Mouse (Mus musculus): ENCODE results near the gene Nxpe3. TPM values are rescaled to one million over a fixed set of nuclear protein-coding genes. Genes with fewer than 3 reads are reported as not detected.

Nxpe3 gene
- total and polyA plus RNA-seq, 3 experiments = 2.7 to 4.3 TPM; not detected in 1

- TF ChIP-seq NRF1 (IDR thresholded peaks at IDR 0.05; ENCODE audit: insufficient read depth, low read depth, low read length, poor library complexity, severe bottlenecking) = 0 out of 2 replicates have a peak, but pooled peaks have one; percentile 10
- 0 out of 2 replicates have a peak, but pooled peaks have one; percentile 6 for TF ChIP-seq ETS1 (IDR thresholded peaks at IDR 0.05; ENCODE audit: low read depth, low read length)
- no peak for TF ChIP-seq GATA1 (IDR thresholded peaks at IDR 0.05; ENCODE audit: low read depth, low read length)
- 0 out of 2 replicates have a peak, but pooled peaks have one; percentile 13 for TF ChIP-seq UBTF (IDR thresholded peaks at IDR 0.05; ENCODE audit: borderline replicate concordance, insufficient read depth, low read depth, low read length)
- peak; percentile 32; the same call in 1 of the 2 replicates for TF ChIP-seq KAT2A (conservative IDR thresholded peaks at IDR 0.05; ENCODE audit: low read depth, low read length)
- peak; percentile 70 to 83; a peak in 3 of 4 replicates for TF ChIP-seq POLR2A (IDR thresholded peaks at IDR 0.05; ENCODE audit: control insufficient read depth in 1 of 2, insufficient read depth in 1 of 2, low read depth in 1 of 2, low read length in 2 of 2, poor library complexity in 1 of 2)
- peak; percentile 57 for TF ChIP-seq USF1 (IDR thresholded peaks at IDR 0.05; ENCODE audit: low read depth, low read length)
- TF ChIP-seq POLR2AphosphoS2 (IDR thresholded peaks at IDR 0.05; ENCODE audit: low read length) = 0 out of 2 replicates have a peak, but pooled peaks have one; percentile 67
Observed at GRCm38 (mm10) chr16:55821997-55822740, 72.9 kb downstream of the Nxpe3 start (continued).

GRCm38 (mm10) chr16:55821571-55821981 is 73.5 kb downstream of the Nxpe3 start:
- H3K9me3 ChIP-seq (replicated peaks; ENCODE audit: insufficient read depth, low read length) = no peaks in the 10 kb centered on the region
- H3K9ac ChIP-seq (ENCODE audit: control insufficient read depth, low read depth, low read length, poor library complexity, severe bottlenecking) = peak overlapping the region; percentile 91
- peaks cover 9% of the 10 kb centered on the region for H3K79me2 ChIP-seq (ENCODE audit: control insufficient read depth, insufficient read depth, low read length, poor library complexity)
- peaks cover 0 to 12% of the 10 kb centered on the region in 2 experiments; a peak in 3 of 4 replicates for H3K36me3 ChIP-seq (ENCODE audit: control insufficient read depth in 1 of 2, insufficient read depth in 2 of 2, low read length in 2 of 2)
- H3K4me3 ChIP-seq (ENCODE audit: control insufficient read depth in 1 of 2, insufficient read depth in 1 of 2, low read depth in 2 of 2, low read length in 2 of 2) = peak overlapping the region; percentile 99
- no peak for TF ChIP-seq ZMIZ1 (IDR thresholded peaks at IDR 0.05; ENCODE audit: low read depth, low read length)
- no peak for TF ChIP-seq E2F4 (IDR thresholded peaks at IDR 0.05; ENCODE audit: borderline replicate concordance, low read depth, low read length)
- TF ChIP-seq ZC3H11A (IDR thresholded peaks at IDR 0.05; ENCODE audit: low read depth, low read length) = no peak
- TF ChIP-seq SMC3 (IDR thresholded peaks at IDR 0.05; ENCODE audit: low read depth, low read length) = no peak
- TF ChIP-seq MYB (IDR thresholded peaks at IDR 0.05; ENCODE audit: low read depth, low read length) = no peak
- no peak; the same call in 1 of the 2 replicates for TF ChIP-seq MXI1 (IDR thresholded peaks at IDR 0.05; ENCODE audit: low read depth, low read length)
- TF ChIP-seq HCFC1 (IDR thresholded peaks at IDR 0.05; ENCODE audit: low read depth, low read length) = no peak
- TF ChIP-seq SIN3A (IDR thresholded peaks at IDR 0.05; ENCODE audit: low read length) = no peak
- no peak for TF ChIP-seq USF2 (IDR thresholded peaks at IDR 0.05; ENCODE audit: borderline replicate concordance in 1 of 2, insufficient read depth in 1 of 2, low read depth in 1 of 2, low read length in 2 of 2)
- TF ChIP-seq ELF1 (IDR thresholded peaks at IDR 0.05; ENCODE audit: low read depth, low read length) = no peak
- no peak for TF ChIP-seq POLR2AphosphoS5 (IDR thresholded peaks at IDR 0.05; ENCODE audit: borderline replicate concordance, low read depth, low read length)
- TF ChIP-seq JUND (IDR thresholded peaks at IDR 0.05; ENCODE audit: low read depth, low read length) = no peak
- no peak for TF ChIP-seq GATA1 (IDR thresholded peaks at IDR 0.05; ENCODE audit: low read depth, low read length)
- no peak for TF ChIP-seq MAFK (IDR thresholded peaks at IDR 0.05; ENCODE audit: borderline replicate concordance, low read depth, low read length)
- TF ChIP-seq MYC (IDR thresholded peaks at IDR 0.05; ENCODE audit: low read depth, low read length) = no peak
- no peaks in the 10 kb centered on the region for H3K27me3 ChIP-seq (ENCODE audit: control insufficient read depth in 1 of 2, insufficient read depth in 2 of 2, low read length in 2 of 2)
- H3K27ac ChIP-seq (ENCODE audit: control insufficient read depth, low read depth, low read length) = 0 out of 2 replicates have a peak overlapping the region, but pooled peaks have one; percentile 22
- no peak for DNase-seq (ENCODE audit: low read depth, low spot score)
- peaks cover 2 to 11% of the 10 kb centered on the region in 2 experiments for H3K4me1 ChIP-seq (ENCODE audit: control insufficient read depth in 1 of 2, insufficient read depth in 2 of 2, low read length in 2 of 2)
